Mouse (Mus musculus) kidney, postnatal 10 days (tissue): ENCODE results near the gene Dnajb1.

ENCODE experiments used
- DNase-seq: peaks from one replicate; pipeline ENCODE4 v3.0.0; 2021; ENCODE audit warnings: mixed read lengths

Dnajb1 gene

GRCm38 (mm10) chr8:83656484-83657246 lies 48.7 kb downstream of the Dnajb1 start:
- DNase-seq: peak; percentile 58

GRCm38 (mm10) chr8:83660545-83660944 lies 52.6 kb downstream of the Dnajb1 start:
- DNase-seq: no peak

DNA sequence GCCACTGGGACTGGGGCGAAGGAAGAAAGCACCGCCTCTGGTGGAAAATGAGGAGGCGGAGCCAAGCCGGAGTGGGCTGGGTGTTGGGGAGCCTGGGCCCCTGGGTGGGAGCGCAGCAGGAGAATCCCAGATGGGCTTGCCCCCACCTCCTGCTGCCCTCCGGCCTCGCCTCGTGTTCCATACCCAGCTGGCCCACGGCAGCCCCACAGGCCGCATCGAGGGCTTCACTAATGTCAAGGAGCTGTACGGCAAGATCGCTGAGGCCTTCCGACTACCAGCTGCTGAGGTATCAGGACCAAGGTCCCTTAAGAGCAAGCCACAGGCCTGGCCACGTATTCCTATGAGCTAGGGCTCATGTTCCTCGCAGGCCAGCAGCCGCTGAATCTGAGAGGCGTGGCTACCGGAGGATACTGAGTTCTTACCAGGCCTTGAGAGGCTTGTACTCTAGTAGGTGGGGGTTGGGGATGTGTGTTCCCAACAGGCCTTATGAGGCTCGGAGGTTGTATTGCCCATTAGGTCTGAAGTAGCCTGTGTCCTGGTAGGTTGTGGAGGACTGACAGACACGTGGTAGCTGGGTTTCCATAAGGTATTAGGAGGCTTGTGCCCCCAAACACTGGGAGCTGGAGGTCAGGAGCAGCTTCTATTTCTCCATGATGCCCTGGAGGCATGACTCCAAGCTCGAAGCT lies 53.1 kb downstream of the Dnajb1 start:
- peak; percentile 66 for DNase-seq
